Mouse (Mus musculus) thymus, postnatal 4 days (tissue): Measurements from ENCODE around the gene Ermard.

Source experiments
- DNase-seq: peaks from one replicate; pipeline ENCODE4 v3.0.0; 2021

Ermard gene

DNA sequence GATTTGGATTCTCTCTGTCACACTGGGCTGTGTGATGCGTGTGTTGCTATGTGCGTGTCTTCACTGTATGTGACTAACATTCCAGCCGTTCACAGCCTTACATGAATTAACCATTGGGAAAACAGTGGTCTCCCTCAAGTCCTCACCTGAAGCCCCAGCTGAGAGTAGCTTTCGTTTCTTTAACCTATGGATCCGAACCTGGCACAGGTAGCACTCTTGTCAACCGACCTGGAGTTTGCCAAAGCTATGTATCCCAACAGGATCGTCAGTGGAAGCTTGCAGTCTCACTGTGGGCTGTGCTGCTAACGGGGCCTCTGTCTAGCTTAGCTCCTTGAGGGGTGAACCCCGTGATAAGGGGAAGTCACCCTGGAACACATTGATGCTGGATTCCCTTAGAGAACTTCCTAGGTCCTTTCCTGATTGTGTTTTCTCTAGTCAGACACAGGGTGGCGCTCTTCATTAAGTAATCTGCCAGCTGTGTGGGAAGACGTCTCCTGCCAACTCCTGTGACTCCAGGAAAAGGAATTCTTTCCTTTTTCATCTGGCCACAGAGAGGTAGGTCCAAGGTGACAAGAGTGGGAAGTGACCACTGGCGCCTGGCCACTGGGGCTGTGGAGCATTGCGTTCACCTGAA lies 24.5 kb downstream of the Ermard start:
- DNase-seq: peak; percentile 23

DNA sequence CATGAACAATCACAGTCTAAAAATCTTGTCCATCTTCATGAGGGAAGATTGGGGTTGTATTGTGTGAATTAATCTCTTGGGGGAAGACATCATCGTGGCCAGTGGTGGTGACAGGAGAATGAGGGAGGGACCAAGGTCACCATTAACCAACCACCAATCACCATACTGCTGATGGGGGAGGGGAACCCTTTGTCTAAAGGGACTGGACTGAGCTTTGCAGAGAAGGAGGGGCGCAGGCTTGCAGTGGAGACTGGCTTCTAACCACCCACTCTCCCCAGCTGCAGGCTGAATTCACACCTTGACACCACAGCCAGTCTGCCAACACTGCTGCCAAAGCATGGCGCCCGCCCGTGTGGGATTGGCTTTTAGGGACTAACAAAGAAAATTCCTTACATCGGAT lies 25.1 kb downstream of the Ermard start:
- no peak for DNase-seq

DNA sequence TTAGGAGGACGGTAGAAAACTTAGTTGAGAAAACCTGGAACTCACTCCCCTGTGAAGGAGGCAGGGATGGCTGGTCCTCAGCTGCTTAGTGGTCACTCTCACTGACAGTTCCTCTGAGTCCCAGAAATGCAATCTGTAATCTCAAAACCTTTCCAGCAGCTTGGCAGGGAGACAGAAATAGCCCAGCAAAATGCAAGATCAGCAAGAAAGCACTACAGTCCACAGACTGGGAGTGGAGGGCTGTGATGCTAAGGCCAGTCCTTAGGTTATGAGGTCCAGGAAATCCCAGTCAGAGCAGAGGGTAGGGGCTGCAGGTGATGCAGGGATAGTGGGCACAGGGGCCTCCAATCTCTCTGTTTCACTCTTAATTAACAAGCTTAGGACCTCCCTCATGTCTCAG lies 25.9 kb downstream of the Ermard start:
- DNase-seq: no peak

DNA sequence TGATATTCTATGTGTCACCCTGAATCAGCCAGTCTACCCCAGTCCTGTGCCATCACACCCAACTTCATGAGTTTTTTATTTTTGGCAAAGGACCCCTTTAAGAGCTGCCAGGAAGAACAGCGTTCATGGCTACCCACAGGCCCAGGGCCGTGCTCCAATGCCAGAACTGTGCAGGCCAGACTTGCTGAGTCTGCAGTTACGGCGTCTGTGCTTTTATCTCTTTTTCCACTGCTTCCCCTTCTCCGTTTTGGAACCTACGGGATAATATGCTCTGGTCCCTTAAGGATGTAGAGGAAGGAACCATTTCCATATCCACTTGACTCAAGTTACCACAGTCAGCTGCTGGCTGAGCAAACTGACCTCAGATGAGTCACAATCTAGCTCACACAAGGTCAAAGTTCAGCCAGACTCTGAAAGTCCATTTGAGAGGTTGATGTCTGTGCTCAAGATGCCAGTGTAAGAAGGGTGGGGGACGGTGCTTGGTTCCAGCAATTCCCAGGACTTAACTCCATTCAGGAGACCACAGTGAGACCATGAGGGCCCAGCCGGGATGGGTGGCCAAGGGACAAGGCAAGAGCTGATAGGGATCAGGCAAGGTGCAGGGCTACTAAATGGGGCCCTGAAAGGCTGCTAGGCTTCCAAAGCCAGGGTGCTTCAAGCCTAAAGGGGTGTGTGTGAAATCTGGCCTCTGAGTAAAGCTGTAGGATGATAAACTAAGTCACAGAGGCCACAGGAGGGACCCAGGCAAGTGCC lies 27.2 kb downstream of the Ermard start:
- DNase-seq: no peak

DNA sequence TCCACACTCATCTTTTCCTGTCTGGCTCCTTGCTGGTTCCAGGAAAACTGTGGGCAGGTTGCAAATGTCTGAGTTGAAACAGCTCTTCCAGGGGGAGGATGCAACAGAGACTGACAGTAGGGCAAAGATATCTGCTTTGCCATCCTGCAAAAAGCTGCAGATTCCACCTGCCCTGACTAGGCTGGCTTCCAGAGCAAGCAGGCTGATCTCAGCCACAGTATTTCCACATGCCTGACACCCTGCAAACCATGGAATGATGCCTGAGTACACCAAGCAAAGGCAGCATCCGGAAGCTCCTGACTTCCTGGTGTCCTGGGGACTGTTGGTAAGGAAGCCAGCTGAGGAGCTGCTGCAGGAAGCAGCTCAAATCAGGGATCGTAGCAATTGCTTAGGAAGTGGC lies 28.1 kb downstream of the Ermard start:
- no peak for DNase-seq

DNA sequence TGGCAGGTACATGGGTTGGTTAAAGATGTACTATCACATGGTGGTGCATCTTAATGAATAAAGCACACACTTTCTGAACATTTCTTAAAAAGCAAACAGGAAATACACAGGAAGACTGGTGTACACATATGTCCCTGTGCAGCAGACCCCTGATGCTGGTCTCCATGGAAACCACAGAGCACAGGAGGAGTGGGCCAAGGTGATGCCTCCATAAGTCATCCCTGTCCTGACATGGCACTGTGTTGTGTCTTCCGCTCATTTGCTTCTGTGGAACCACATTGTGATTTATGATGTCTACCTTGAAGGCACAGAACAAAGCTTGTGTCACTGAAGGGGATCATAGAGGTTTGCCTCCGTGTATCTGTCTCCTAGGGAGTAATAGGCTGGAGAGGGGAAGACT lies 31.2 kb downstream of the Ermard start:
- DNase-seq: no peak

DNA sequence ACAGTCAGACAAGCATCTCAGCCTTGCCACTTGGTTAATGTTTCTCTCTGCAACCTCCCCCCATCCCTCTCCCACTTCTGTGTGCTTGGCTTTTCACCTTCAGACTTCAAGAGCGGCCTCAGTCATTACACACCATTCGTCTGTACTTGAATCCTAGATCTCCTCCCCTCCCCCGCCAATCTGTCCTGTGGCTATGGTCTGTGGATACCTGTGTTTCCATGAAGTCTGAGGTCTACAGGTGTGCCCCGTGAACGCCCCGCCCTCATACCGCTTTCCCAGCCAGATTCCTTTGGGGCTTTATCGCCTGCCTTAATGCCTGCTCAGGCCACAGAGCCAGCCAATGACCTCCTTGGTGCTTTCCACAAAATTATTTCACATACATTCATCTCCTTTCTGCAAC lies 34.0 kb downstream of the Ermard start:
- DNase-seq: no peak

DNA sequence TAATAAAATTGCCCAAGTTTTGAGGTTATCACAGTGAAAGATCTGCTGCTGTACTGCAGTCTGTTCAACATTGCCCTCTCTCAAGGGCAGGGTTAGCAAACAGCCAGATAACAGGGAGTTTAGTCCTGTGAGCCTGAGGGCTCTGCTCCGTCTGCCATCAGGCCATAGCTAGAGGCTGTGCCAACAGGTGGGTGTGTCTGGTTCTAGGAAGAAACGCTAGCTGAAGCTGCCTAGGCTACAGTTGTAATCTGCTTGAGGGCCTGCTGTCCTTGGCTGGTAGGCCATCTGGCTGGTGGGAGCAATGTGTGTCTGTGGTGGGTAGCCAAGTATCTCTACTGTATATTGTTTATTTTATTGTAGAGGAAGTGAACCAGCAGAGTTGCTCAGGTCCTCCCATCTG lies 36.5 kb downstream of the Ermard start:
- no peak for DNase-seq

DNA sequence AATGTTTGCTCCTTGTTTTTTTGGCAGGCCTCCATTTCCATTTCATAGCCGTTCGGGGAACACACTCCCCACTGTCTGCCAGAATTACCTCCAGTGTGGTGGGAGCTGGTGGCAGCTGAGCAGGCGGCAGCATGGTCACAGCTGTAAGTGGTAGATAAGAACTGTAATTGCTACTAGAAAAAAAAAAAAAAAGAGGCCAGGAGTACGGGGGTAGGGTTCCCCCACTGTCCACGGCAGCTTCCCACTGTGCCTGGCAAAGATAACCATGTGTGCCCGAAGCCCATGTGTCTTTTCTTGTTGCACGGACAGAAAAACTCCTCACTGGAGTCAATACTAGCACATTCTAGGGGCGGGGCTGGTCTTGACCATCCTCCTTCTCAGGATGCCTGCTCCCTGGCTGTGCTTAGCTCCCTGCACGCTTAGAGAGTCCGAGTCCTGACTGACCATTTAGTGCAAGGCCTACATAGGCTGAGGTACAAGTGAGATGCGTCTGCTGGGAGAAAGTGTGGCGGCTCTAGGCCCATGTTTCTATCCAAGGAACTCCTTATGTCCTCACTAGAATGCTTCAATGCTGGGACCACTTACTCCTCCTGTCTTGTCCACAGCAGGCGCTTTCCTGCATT lies 43.3 kb downstream of the Ermard start:
- DNase-seq: no peak

DNA sequence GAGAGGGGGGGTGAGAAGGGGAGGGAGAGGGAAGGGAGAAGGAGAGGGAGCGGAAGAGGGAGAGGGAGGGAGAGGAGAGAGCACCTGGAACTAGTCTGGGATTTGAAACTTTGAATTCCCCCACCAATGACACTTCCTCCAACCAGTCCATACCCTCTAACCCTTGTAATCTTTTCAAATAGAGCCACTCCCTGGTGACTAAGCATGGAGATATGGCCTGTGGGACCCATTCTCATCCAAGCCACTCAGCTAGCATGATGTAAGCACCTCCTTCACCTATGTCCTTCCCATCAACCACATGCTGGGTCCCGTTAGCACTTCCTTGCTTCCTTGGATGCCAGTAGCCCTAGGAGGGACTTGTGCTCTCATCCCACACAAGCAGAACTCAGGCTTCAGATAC lies 44.0 kb downstream of the Ermard start:
- no peak for DNase-seq

DNA sequence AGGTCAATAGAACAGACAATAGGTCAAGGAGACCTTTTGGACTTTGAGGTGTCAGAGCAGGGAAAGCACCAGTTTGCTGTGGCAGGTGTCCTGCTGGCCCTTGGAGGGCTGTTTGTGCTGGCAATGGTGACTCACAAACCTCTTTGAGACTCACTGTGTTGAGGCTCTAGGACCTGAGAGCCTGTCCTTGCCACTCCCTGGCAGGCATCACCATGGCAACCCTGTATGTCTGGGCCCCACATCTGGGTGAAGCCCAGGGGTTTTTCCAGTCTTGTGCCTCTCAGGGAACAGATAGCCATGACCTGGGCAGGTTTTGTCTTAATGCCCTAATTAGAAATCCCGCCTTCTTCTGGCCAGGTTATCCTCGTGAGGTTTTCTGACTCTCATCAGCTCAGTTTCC lies 47.2 kb downstream of the Ermard start:
- no peak for DNase-seq

DNA sequence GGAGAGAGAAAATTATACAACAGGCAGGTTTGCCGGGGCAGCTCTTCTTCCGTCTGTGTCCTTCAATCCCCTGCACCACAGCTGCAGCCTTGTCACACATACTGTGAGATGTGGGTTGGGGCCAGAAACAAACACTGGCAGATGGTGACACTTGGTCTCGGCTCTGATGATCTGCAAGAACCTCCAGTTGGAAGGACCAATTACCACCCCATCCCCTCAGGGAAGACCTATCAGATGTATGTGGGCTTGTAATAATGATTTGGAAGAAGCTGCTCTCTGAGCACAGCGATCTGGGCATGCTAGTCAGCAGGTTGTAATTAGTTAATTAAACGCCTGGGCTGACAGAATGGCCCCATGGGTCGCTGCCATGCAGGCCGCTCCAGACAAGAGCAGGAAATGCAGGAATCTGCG lies 47.6 kb downstream of the Ermard start:
- DNase-seq: no peak

DNA sequence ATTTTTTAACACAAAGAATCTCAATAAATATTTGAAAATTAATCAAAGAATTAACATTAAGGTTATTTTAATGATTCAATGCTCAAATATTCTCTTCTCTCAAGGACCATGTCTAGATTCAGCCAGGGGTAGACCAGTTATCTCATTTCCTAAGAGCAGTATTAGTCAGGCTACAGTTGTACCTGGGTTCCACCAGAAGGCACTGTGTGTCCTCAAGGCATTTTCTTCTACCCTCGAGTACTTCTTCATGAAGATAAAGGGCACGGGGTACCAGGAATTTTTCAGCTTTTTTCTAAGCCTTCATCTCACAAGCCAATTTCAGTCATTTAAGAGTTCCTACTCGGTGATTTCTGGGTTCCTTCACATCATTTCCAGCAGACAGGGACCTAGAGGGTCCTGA lies 50.7 kb downstream of the Ermard start:
- DNase-seq: no peak

DNA sequence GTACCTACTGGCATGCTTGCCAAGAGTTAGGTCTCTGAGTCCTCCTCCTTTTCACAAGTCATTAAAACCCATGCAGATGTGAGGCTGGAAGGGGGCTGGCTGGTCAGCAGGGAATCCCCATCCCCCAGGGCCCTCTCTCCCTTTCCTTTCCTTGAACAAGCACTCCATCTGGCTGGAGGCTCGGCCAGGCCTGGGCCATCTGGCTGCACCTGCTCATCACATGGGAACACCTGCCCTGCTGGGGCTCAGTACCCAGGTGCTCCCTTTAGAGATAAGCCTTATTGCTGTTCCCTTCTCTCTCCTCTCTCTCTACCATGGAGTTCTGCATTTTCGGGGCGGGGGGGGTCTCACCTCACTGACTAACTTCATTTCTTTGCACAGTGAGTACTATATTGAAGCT lies 52.5 kb downstream of the Ermard start:
- no peak for DNase-seq

DNA sequence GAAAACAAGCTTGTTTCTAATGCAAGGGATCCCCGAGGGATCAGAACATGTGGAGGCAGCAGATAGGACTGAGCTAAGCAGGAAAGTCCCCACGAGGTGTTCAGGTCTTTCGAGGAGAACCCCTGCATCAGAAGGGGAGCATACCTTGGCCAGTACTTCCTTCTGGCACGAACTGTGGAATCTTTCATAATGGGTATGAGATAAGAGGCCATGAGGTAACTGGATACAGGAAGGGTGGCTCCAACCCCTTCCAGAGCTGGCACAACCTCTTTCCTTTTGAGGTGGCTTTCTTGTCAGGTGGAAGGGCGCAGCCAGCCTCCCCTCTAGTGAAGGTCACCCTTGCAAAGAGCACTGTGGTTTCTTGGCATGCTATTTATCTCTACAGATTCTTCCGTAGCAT lies 55.8 kb downstream of the Ermard start:
- DNase-seq: no peak

DNA sequence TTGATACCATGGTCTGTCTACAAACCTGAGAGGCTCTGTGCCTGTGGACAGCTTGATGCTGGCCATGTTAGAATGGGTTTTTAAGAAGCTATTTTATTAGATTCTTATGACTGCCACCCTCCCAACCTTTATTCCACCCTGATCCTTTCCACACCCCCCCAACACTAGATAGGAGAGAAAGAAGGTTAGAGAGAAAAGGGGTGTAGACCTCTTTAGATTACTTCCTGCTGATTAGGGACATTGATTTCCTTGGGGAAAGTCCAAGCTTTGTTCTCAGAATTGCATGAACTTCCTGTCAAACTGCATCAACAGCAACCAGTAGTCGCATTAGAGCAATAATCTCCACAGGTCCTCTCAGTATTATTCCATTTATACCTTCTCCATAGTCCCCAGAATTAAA lies 57.7 kb downstream of the Ermard start:
- no peak for DNase-seq

DNA sequence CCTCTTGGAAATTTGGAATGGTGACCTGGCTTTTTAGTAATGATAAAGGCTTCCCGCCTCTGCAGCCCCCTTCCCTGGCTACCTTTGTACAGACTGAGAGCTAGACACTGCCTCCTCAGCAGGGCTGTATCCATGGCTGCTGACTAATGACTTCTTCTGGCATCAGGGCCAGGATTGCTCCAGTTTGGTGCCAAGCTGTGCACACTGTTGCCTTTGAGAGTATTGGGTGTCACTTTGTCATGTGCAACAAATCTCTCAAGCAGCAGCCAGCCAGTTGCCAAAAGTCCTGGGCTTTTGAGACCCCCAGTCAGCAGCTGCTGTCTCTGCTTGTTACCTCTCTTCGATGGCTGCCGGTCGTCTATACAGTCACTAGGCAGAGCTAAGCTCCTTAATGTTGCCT lies 60.3 kb downstream of the Ermard start:
- DNase-seq: no peak

DNA sequence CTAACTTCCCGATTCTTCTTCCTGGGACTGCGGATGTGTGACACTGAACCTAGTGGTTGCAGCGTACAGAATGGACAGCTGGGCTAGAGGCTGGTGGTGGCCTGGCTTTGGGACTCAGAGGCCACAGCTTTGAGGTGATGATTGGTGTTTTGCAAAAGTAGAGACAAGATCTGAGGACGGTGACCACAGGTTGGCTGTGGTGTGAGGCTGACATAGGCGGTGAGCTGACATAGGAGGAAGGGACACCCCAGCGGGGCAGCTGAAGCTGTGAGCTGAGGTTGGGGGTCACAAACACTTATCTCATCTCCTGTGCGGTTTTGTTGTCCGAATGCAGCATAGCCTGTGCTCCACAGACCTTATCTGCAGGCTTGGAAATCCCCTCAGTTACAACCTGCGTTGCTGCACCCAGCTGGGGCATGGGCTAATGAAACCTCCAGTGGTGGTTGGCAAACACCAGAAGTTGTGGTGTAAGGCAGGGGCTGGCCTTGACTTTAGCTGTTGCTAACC lies 66.2 kb downstream of the Ermard start:
- DNase-seq: no peak

DNA sequence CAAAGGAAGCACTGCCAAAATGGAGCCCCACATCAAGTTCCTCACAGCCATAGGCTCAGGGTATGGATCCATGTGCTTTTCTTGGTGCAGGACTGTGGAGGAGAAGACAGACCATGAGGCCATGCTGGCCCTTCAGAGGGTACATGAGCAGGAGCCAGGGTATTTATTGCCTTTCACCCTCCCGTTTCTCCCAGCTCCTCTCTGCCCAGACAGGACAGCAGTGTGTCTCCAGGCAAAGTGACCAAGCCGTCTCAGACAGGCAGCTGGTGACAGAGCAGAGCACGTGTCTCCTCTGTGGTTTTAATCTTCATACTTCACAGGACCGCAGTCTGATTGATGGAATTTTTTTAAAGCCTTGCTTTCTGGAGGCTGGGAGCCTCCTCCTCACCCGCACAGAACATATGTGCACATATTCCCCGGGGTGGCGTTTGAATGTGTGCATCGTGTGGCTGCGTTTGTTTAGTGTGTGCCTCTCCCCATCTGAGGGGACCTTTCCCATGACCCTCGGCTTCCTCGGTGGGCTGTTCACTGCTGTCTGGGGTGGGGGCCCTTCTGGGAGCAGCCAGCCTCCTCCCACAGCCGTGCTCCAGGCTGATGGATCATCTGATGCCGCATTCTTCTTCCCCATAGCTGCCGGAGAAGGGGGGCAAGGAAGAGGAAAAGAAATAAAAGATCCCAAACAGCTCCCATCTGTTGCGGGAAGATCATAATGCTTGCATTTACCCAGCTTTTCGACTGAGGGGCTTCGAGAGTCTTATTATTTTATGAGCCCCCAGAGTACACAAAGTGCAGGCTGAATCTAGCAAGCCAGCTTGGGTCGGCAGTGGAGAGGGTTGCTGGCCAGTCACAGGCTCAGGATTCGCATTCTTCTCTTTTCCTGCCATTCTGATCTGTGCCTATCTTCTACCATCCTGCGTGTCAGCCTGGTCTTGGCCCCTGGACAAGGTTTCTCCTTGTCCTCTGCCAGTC lies 67.7 kb downstream of the Ermard start:
- no peak for DNase-seq

DNA sequence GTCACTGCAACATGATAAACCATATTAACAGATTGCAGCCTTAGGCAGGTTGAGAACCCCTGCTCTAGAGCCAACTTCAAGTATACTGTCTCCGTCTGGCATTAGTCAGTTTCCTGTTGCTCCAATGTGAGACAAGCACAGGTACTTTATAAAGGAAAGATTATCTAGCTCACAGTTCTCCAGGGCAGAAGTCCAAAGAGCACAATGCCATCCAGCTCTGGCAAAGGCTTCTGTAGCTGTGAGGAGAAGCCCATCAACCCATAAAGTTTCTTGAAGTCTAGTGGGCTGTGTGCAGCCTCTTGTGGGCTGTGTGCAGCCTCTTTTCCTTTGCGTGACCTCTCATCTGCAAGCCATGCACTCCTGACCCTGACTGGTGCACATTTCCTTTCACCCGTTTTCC lies 74.5 kb downstream of the Ermard start:
- no peak for DNase-seq

DNA sequence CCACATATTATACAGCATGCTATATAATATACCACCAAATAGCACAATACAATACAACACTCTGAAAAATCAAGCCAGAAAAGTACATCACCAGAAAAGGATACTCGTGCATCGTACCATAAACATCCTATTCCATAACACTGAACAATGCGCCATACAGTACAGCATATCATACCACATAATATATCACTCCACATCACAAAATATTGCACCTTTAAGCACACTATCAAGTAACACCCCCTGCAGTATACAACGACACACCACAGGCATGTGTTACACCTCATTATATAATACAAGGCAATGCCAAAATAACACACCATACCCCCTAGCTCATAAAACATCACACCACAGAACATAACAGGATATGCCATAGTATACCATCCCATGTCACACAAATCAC lies 79.1 kb downstream of the Ermard start:
- DNase-seq: no peak

DNA sequence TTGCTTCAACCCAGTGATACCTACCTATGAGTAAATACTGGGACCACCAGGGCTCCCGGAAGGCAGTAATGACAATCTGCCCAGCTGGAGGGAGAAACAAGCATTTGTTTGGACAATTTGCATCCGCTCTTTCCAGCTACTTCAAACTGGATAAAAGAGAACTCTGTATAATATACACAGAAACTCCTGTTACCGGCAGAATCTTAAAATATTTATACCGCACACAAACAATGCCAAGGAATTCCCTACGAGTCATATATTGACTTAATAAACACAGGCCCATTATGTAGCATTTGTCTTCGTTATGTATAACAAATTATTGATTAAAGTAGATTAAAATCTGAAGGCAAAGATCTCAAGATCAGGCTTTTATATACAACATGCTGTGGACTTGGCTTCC lies 79.6 kb downstream of the Ermard start:
- no peak for DNase-seq

DNA sequence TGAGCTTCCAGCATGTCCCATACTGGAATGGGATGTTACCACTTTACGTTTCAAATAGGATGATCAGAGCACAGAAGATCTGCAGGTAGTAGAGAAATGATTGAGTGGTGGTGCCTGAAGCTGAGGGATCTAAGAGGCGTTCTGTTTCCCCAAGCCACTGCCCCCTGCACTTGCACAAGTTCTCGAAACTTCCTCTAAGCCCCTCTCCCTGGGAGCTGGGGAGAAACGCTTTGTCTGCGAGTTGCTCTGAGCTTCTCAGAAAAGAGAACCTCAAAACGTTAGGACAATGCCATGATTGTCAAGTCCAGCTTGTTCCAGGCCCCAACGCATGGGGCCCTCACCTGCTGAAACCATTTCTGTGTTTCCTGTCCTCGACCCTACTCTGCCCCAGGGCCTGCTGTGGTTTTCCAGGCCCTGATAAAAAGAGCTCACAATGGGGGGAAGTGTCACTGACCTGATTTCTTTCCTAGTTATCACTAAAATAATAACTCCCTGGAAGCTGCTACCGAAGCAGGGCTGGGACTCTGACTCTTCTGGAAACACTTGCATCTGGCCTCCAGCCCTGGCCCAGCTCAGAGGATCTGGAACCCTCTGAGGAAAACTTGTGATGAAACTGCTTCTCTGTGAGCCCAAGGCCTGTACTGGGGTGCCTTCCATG lies 88.8 kb downstream of the Ermard start:
- no peak for DNase-seq
